Mouse (Mus musculus) MEL (cell line): Measurements from ENCODE around the gene Clcn6.

ENCODE experiments used
- CHD1 ChIP-seq: IDR thresholded peaks from 2 replicates; pipeline ENCODE4 v1.6.1; 2012; ENCODE audit warnings: low read depth, mild to moderate bottlenecking, inconsistent platforms, low read length, improper control_type of control experiment
- CTCF ChIP-seq, 3 experiments: IDR thresholded peaks in 2 of 3; conservative IDR thresholded peaks in 1 of 3; 2 replicates each; pipeline ENCODE4 v1.5.1; 2011 to 2012; ENCODE audit warnings: low read length in 3 of 3, low read depth in 2 of 3, mild to moderate bottlenecking in 2 of 3, improper control_type of control experiment in 1 of 3, inconsistent platforms in 1 of 3, mixed read lengths in 1 of 3, moderate library complexity in 1 of 3; ENCODE audit not compliant: control insufficient read depth in 1 of 3, insufficient read depth in 1 of 3, poor library complexity in 1 of 3, severe bottlenecking in 1 of 3
- EP300 ChIP-seq, 2 experiments: IDR thresholded peaks; 2 replicates each; pipeline ENCODE4 v1.6.1; 2011; ENCODE audit warnings: improper control_type of control experiment in 2 of 2, low read length in 2 of 2, low read depth in 1 of 2, mild to moderate bottlenecking in 1 of 2
- GATA1 ChIP-seq: IDR thresholded peaks from 2 replicates; pipeline ENCODE4 v1.6.1; 2011; ENCODE audit warnings: low read depth, low read length, improper control_type of control experiment
- POLR2A ChIP-seq, 2 experiments: IDR thresholded peaks; 2 replicates each; pipeline ENCODE4 v1.6.1; 2011 to 2012; ENCODE audit warnings: low read length in 2 of 2, mild to moderate bottlenecking in 2 of 2, control low read depth in 1 of 2, improper control_type of control experiment in 1 of 2, low read depth in 1 of 2, moderate library complexity in 1 of 2; ENCODE audit not compliant: control insufficient read depth in 1 of 2, insufficient read depth in 1 of 2, poor library complexity in 1 of 2
- TAL1 ChIP-seq: IDR thresholded peaks from 2 replicates; pipeline ENCODE4 v1.6.1; 2012; ENCODE audit warnings: mild to moderate bottlenecking, inconsistent platforms, low read length, moderate library complexity, mixed read lengths

- TF ChIP-seq CTCF (IDR thresholded peaks at IDR 0.05 in 2 of 3, conservative IDR thresholded peaks at IDR 0.05 in 1 of 3; ENCODE audit: control insufficient read depth in 1 of 3, insufficient read depth in 1 of 3, low read depth in 2 of 3, low read length in 3 of 3, poor library complexity in 1 of 3, severe bottlenecking in 1 of 3) (no peak), EP300 (IDR thresholded peaks at IDR 0.05; ENCODE audit: low read depth in 1 of 2, low read length in 2 of 2) (no peak), CHD1 (no peak), TAL1 (no peak), POLR2A (IDR thresholded peaks at IDR 0.05; ENCODE audit: control insufficient read depth in 1 of 2, insufficient read depth in 1 of 2, low read depth in 1 of 2, low read length in 2 of 2, poor library complexity in 1 of 2) (no peak), GATA1 (no peak)
These were observed 20.2 kb downstream of the Clcn6 start for GRCm38 (mm10) chr4:148018410-148018809.
